Mouse (Mus musculus) ES-E14 (cell line): ENCODE results near the gene Nmt1. TPM values are rescaled to one million over a fixed set of nuclear protein-coding genes. Genes with fewer than 3 reads are reported as not detected.

Experiments
- DNase-seq: peaks from one replicate; pipeline ENCODE4 v3.0.0-alpha.2; 2013; ENCODE audit warnings: low read depth, low spot score
- H3K27ac ChIP-seq: 2 replicates; pipeline ENCODE4 v1.5.1; 2012; ENCODE audit warnings: low read depth, mild to moderate bottlenecking, low read length, moderate library complexity, mixed read lengths; ENCODE audit not compliant: poor library complexity, insufficient read depth, severe bottlenecking
- H3K36me3 ChIP-seq: 2 replicates; pipeline ENCODE4 v1.6.1; 2012; ENCODE audit warnings: mild to moderate bottlenecking, low read length, moderate library complexity, mixed read lengths; ENCODE audit not compliant: control insufficient read depth, poor library complexity, insufficient read depth, severe bottlenecking
- H3K4me1 ChIP-seq, 2 experiments: fragments of 150-350 bp in 1 of 2; sonication (generic) in 1 of 2; 2 replicates each; pipeline ENCODE4 v1.6.1; 2012; ENCODE audit warnings: low read length in 2 of 2, mild to moderate bottlenecking in 1 of 2, mixed read lengths in 1 of 2; ENCODE audit not compliant: control insufficient read depth in 2 of 2, insufficient read depth in 2 of 2, poor library complexity in 1 of 2
- H3K4me3 ChIP-seq, 2 experiments: fragments of 150-350 bp in 1 of 2; sonication (generic) in 1 of 2; 2 replicates each; pipeline ENCODE4 v1.5.1; 2012; ENCODE audit warnings: low read length in 2 of 2, low read depth in 1 of 2, mild to moderate bottlenecking in 1 of 2, mixed read lengths in 1 of 2; ENCODE audit not compliant: insufficient read depth in 1 of 2, poor library complexity in 1 of 2, severe bottlenecking in 1 of 2
- H3K9ac ChIP-seq: 2 replicates; pipeline ENCODE4 v1.6.1; 2012; ENCODE audit warnings: low read depth, mild to moderate bottlenecking, low read length, mixed read lengths; ENCODE audit not compliant: poor library complexity, insufficient read depth, severe bottlenecking
- H3K9me3 ChIP-seq: fragments of 150-350 bp; sonication (generic); 2 replicates; pipeline ENCODE4 v1.6.1; 2012; ENCODE audit warnings: low read depth, mild to moderate bottlenecking, low read length; ENCODE audit not compliant: control insufficient read depth, insufficient read depth
- CHD2 ChIP-seq: IDR thresholded peaks from 2 replicates; pipeline ENCODE4 v1.6.1; 2014; ENCODE audit warnings: mild to moderate bottlenecking, low read depth, low read length, inconsistent platforms
- HCFC1 ChIP-seq: IDR thresholded peaks from 2 replicates; pipeline ENCODE4 v1.6.1; 2012; ENCODE audit warnings: low read length, inconsistent platforms, borderline replicate concordance; ENCODE audit not compliant: insufficient read depth
- MAFK ChIP-seq: IDR thresholded peaks from 2 replicates; pipeline ENCODE4 v1.6.1; 2014; ENCODE audit warnings: mild to moderate bottlenecking, low read depth, low read length, inconsistent platforms; ENCODE audit not compliant: insufficient read depth
- ZC3H11A ChIP-seq: IDR thresholded peaks from 2 replicates; pipeline ENCODE4 v1.6.1; 2012; ENCODE audit warnings: low read depth, mild to moderate bottlenecking, inconsistent platforms, low read length, borderline replicate concordance
- ZNF384 ChIP-seq: IDR thresholded peaks from 2 replicates; pipeline ENCODE4 v1.6.1; 2012; ENCODE audit warnings: low read depth, low read length, inconsistent platforms
- in situ Hi-C, 2 experiments: fragments of 600-800 bp; cut with MboI; formaldehyde crosslinking; loops; one replicate each; pipeline ENCODE4 v1.15.1; 2025; ENCODE audit warnings: low sequenced_read_pairs in 2 of 2, inconsistent platforms in 1 of 2; ENCODE audit not compliant: unreplicated experiment in 2 of 2
- total RNA-seq: library from RNA; depleted of rRNA; stranded (reverse); fragments of 300-350 nt; gene quantifications from 2 replicates; pipeline ENCODE4 v1.2.3, GENCODE M21; 2012

The Nmt1 gene
- total RNA-seq, 1 experiment: 61.0 TPM

DNA sequence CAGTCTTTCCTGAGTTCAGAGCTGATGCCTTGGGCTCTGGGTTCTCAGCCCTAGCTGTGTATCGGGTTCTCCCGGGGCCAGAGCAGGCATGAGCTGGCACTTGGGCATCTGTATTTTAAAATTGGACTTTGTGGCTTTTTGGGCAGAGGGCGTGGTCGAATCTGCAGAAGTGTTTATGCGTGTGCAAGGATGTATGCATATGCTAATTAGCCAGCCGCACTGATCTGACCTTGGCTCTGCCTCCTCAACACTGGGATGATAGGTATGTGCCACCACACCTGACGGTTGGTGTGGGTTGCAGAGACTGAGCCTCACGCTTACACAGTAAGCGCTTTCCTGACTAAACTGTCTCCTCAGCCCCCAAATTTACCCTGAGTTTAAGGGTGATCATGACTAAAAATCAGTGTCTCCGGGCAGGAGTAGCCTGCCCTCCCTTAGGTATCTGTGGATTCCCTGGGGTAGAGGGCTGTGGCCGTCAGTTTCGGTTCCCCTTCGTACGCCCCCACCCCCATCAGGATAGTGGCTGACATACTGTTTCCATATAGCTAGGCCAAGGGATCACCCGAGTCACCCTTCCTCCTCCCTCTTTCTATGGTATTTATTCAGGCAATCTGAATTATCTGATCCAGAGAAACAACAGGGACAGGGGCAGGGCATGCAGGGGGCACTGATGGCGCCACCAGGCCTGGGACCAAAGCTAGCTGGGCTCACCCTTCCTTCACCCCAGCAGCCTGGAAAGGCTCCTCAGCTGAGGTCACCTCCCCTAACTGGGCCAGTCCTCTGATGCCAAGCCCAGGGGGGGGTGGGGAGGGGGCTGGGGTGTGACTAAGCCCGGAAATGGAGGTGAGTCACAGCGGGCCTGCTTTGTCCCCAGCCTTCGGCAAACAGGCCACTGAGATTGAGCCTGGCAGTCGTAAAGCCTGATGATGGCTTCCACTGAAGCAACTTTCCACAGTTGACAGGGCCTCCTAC, 66.2 kb downstream of the Nmt1 start:
- Histone ChIP-seq H3K36me3 (no peaks in the 10 kb centered on the region), H3K4me3 (peak overlapping the region in 1 of 2 experiments; percentile 8; a peak in 1 of 4 replicates), H3K9ac (0 out of 2 replicates have a peak overlapping the region, but pooled peaks have one; percentile 33), H3K27ac (no peak overlapping the region; the same call in 1 of the 2 replicates), H3K4me1 (peaks cover 7 to 42% of the 10 kb centered on the region in 2 experiments; a peak in 3 of 4 replicates), H3K9me3 (no peaks in the 10 kb centered on the region)
- DNase-seq: no peak
- TF ChIP-seq HCFC1 (no peak), MAFK (no peak), ZC3H11A (no peak), ZNF384 (no peak), CHD2 (no peak)
- in situ Hi-C loops: no loop called here

DNA sequence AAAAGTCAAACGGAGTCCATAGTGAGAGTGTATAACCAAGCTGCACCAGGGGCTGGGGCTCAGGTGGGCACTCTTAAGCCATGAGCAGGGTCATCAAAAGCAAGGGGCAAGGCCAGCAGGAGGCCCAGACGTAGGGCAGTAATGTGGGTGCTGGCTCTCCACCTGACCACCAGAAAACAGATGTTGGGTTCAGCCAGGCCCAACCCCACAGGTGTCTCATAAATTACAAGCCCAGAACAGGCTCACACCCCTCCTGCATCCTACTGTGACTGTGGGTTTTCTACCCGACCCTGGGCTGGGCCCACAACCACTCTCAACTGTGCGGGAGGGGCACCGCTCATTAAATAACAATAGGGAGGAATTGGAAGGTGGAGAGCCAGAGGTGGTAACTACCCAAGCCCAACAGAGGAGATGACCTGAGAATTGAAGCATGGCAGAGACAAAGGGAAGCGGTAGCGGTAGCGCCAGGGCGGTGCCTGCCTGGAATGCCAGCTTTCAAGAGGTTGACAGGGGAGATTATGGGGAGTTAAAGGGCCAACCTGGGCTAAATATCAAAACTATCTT, 67.2 kb downstream of the Nmt1 start:
- in situ Hi-C loops: no loop called here
- DNase-seq: no peak
- TF ChIP-seq MAFK: no peak
- TF ChIP-seq ZNF384: no peak
- no peak for TF ChIP-seq ZC3H11A
- no peak for TF ChIP-seq CHD2
- no peak for TF ChIP-seq HCFC1
- Histone ChIP-seq H3K9me3 (no peaks in the 10 kb centered on the region), H3K36me3 (no peaks in the 10 kb centered on the region), H3K27ac (peak overlapping the region; percentile 5; the same call in 1 of the 2 replicates), H3K4me1 (peaks cover 7 to 44% of the 10 kb centered on the region in 2 experiments; a peak in 3 of 4 replicates), H3K9ac (0 out of 2 replicates have a peak overlapping the region, but pooled peaks have one; percentile 33), H3K4me3 (no peak overlapping the region)

DNA sequence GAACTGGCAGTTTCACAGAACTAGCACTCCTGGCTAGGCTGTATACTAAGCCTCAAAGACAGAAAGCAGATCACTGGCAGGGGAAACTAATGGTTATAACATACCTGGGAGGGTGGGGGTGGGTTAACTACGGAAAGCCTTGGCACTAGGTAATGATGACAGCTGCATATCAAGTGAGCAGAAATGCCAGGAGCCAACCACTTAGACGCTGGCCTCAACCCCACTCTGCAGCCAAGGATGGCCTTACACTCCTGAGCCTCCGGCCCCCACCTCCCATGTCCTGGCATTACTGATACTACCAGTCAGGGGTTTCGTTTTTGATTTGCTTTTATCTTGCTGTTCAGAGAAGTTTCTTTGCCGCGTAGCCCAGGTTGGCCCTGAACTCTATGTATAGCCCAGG, 67.8 kb downstream of the Nmt1 start:
- H3K4me3 ChIP-seq: no peak overlapping the region
- in situ Hi-C loops: no loop called here
- H3K27ac ChIP-seq: no peak overlapping the region
- H3K4me1 ChIP-seq: peaks cover 7 to 44% of the 10 kb centered on the region in 2 experiments; a peak in 3 of 4 replicates
- no peak for DNase-seq
- H3K9me3 ChIP-seq: no peaks in the 10 kb centered on the region
- no peaks in the 10 kb centered on the region for H3K36me3 ChIP-seq
- TF ChIP-seq ZC3H11A (no peak), CHD2 (no peak), HCFC1 (no peak), ZNF384 (no peak), MAFK (no peak)
- H3K9ac ChIP-seq: no peak overlapping the region

DNA sequence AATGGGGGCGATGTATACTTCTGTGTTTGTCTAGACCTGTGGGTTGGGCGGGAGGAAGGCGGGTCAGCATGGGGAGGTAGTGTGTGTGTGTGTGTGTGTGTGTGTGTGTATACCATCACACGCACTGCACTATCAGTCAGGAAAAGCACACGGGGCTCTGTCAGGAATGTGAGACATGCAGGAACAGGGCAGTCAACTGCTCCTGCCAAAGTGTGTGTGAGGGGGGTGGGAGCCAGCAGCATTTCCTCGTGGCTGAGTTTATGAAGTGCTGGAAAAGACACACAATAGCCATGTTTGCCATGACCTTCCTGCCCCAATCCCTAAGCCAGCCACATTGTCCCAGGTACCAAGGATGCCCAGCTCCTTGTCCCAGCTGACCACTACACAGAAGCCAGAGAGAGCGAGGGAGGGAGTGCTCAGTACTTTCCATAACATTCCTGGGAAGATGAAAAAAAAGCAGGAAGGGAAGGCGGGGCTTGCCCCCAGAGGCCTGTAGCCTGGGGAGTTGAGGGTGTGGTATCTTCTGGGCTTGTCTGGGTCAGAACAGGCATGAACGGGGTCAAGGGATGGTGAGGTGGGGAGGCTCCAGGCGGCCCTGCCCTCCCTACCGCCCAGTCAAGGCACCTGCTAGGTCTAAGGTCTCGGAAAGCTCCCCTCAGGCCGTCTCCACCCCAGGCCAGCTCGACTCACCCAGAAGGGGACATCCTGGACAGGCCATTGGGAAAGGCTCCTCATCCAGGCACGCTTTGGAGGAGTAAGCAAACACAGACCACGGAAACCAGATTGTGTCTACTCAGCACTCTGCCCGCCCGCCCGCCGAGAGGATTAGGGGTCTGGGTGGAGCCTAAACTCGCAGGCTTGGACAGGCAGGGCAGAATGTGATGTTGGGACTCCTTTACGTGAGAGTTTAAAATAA, 69.2 kb downstream of the Nmt1 start:
- Histone ChIP-seq H3K4me3 (peak overlapping the region; percentile 50), H3K36me3 (no peaks in the 10 kb centered on the region), H3K9ac (peak overlapping the region; percentile 21; the same call in 1 of the 2 replicates), H3K9me3 (no peaks in the 10 kb centered on the region), H3K4me1 (peaks cover 7 to 47% of the 10 kb centered on the region in 2 experiments; a peak in 3 of 4 replicates), H3K27ac (peak overlapping the region; percentile 10; the same call in 1 of the 2 replicates)
- in situ Hi-C loops: no loop called here
- TF ChIP-seq ZC3H11A: no peak
- peak; percentile 96 for TF ChIP-seq MAFK
- TF ChIP-seq CHD2: no peak
- no peak for TF ChIP-seq HCFC1
- peak; percentile 70 for TF ChIP-seq ZNF384
- DNase-seq: no peak
